Mouse (Mus musculus) embryo, embryonic 9.5 days (tissue): ENCODE measurements at regions not wholly inside any gene's neighbourhood (a gene's known extent, or its start where the extent isn't known, plus 50 kb on each side); places are given as distances from the start of the nearest gene placed in this dataset.
"Not testable (repeated sequence)": the region's sequence is repeated elsewhere in the genome, so short reads cannot be mapped to it uniquely, and the experiment has no call there.

Source experiments
- DNase-seq: peaks from one replicate; pipeline ENCODE4 v3.0.0-alpha.2; 2017; ENCODE audit errors: extremely low spot score

- no peak for DNase-seq
Measured at GRCm38 (mm10) chr3:16130385-16130784, 124.1 kb upstream of the Gm5150 start.

DNA sequence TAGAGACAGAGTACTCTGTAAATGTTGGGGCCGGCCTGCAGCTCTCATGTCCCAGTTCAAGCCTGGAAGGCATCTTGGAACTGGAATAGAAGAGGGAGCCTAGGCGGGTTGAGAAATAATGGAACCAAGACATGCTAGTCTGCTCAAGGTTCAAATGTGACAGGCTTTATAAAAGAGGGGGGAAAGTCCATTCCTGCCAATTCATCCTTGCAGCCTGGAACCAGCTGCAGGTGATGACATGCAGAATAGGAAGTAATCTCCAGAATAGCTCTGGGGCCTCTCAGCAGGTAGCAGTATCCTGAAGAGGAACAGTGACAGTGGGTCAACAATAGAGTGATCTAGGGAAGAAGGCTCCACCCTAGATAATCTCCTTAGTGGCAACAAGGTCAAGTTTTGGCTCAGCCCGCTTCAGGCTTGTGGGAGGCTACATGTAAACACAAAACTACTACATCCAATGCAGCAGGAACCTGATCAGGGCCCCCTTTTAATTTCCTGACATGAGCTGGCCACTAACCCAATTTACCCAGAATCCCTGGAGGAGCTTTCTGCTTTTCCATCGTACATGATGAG lies 119.2 kb upstream of the Gm5150 start:
- DNase-seq, result not testable (repeated sequence)

DNA sequence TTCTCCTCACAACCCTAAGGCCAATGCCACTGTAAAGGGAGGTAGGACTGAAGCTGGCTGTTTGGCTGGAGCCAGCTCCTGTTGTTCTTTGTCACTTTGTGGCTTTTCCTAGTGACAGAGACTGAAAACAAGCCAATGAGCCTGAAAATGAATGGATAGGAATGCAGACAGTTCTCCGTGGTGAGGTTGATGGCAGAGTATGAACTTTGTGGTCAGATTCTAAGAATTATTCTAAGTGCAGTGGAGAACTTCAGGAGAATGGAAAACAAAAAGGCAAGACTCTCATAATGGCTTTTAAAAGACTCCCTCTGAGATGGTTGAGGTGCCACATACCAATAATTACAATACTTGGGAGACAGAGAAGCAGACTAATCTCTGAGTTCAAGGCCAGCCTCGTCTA lies 109.7 kb upstream of the Gm5150 start:
- DNase-seq, result no peak

GRCm38 (mm10) chr3:16107492-16107891 lies 101.3 kb upstream of the Gm5150 start:
- DNase-seq, result no peak

GRCm38 (mm10) chr3:16105080-16105479 lies 98.8 kb upstream of the Gm5150 start:
- DNase-seq, result no peak

DNA sequence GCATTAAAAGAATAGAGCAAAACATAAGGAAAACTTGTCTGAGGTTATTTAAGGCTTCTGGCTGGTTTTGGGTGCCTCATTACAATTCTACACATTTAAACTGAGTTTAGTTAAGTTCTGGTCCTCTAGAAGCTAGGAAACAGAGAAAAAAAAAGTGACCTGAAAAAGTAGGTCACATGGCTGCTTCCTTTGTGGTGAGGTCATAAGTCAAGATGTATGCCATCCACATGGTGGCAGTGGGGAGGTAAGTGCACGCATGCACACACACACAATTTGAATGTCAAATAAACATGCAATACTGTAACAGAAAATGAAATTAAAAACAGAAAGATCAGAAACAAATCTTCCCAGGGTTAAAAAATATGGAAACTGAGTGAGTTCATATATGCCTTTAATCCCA lies 96.9 kb upstream of the Gm5150 start:
- no peak for DNase-seq

DNA sequence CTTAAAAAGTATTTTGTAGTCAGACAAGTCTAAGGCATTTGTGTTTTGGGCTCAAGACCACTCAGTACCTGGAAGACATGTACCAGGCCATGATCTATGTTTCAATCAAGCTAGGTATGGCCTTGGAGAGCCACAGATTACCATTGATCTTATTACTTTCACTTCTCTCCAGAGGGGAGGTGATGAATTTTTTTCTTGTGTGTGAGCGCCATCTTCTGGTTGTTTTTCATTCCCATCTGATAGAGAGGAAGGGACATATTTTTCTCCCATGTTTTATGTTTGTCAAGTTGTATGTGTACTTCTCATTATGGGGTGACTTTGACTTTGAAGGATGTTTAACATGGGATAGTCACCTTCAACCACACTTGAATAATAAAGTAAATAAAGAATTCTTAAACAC lies 80.3 kb upstream of the Gm5150 start:
- peak; percentile 5 for DNase-seq

DNA sequence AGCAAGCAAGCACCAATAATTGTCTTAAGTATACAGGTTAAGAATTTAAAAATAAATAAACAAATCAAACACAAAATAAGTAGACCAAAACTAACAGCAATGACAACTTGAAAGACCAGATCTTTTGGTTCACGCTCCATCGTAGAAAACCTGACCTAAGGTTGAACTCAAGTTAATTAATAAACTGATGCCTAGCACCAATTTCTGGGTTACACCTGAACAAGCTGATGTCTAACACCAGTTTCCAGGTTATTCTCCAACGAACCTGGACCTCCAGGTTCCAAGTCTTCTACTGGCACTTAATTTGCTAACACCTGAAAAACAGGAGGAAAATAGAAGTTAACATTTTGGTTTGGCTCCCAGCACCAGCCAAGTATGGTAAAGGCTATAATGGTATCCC lies 79.1 kb upstream of the Gm5150 start:
- DNase-seq, result no peak

DNA sequence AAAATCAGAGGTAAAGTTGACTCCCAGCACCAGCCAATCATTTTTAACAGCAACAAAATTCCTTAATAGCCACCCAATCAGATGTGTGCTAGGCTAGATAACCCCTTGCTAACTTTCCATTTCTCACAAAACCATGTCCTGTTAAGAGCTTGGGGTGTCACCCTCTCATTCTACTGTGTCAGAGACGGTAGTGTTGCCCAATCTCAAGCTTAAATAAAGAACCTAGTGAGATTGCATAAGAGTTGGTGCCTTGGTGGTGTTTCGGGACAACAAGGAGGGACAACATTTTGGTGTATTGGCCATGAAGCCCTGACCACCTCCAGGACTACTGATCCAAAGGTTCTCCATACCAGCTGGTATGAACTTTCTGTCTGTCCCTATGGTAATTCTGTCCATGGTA lies 72.9 kb upstream of the Gm5150 start:
- no peak for DNase-seq

- no peak for DNase-seq
Measured at GRCm38 (mm10) chr3:16071906-16072305, 65.7 kb upstream of the Gm5150 start.

GRCm38 (mm10) chr3:16070963-16071362 lies 64.7 kb upstream of the Gm5150 start:
- no peak for DNase-seq

DNA sequence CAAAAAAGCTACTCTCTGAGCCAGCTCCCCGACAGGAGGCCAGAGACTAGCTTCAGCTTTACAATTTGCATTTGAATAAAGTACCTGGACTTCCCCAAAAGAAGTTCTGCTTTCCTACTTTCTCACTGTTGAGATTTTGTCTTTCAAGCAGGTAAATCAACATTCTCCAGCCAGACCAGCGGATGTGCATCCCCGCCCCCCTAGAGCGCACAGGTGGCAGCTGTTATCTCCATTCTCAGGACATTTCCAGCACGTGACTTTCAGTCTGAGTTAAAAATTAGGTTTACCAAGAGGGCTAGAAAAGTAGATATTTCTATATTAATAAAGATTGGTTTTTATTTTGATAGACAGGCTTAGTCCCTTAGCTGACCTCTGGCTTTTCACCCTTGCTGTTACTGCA lies 51.5 kb upstream of the Gm5150 start:
- not testable (repeated sequence) for DNase-seq
